Mouse (Mus musculus) limb, embryonic 14.5 days (tissue): ENCODE results near the gene Plin1. TPM values are rescaled to one million over a fixed set of nuclear protein-coding genes. Genes with fewer than 3 reads are reported as not detected.

Experiments
- ATAC-seq: fragments of 200-750 bp; cut with Nextera tagmentation; 2 replicates; pipeline ENCODE4 v1.8.0; 2017; ENCODE audit warnings: low read depth, moderate number of reproducible peaks, moderate TSS enrichment; ENCODE audit not compliant: low FRiP score
- DNase-seq: peaks from one replicate; pipeline ENCODE4 v3.0.0-alpha.2; 2015; ENCODE audit warnings: low spot score
- H3K27ac ChIP-seq: fragments of 300-500 bp; sonication (generic); replicated peaks from 2 replicates; pipeline ENCODE4 v1.5.1; 2014; ENCODE audit warnings: low read depth, mild to moderate bottlenecking, low read length, moderate library complexity, mixed read lengths
- H3K27me3 ChIP-seq: fragments of 300-500 bp; sonication (generic); 2 replicates; pipeline ENCODE4 v1.6.1; 2014; ENCODE audit warnings: low read length, mixed read lengths; ENCODE audit not compliant: control insufficient read depth, insufficient read depth
- H3K36me3 ChIP-seq: fragments of 300-500 bp; sonication (generic); 2 replicates; pipeline ENCODE4 v1.6.1; 2014; ENCODE audit warnings: mild to moderate bottlenecking, low read length, moderate library complexity, mixed read lengths; ENCODE audit not compliant: control insufficient read depth, insufficient read depth
- H3K4me1 ChIP-seq: fragments of 300-500 bp; sonication (generic); 2 replicates; pipeline ENCODE4 v1.6.1; 2014; ENCODE audit warnings: antibody characterized with exemption, low read length, mixed read lengths; ENCODE audit not compliant: control insufficient read depth, insufficient read depth
- H3K4me2 ChIP-seq: fragments of 300-500 bp; sonication (generic); replicated peaks from 2 replicates; pipeline ENCODE4 v1.6.1; 2014; ENCODE audit warnings: low read depth, mild to moderate bottlenecking, low read length, moderate library complexity; ENCODE audit not compliant: severe bottlenecking
- H3K4me3 ChIP-seq: fragments of 300-500 bp; sonication (generic); replicated peaks from 2 replicates; pipeline ENCODE4 v1.5.1; 2014; ENCODE audit warnings: low read length
- H3K9ac ChIP-seq: fragments of 300-500 bp; sonication (generic); 2 replicates; pipeline ENCODE4 v1.6.1; 2014; ENCODE audit warnings: mild to moderate bottlenecking, low read depth, low read length, moderate library complexity; ENCODE audit not compliant: severe bottlenecking
- H3K9me3 ChIP-seq: fragments of 300-500 bp; sonication (generic); 2 replicates; pipeline ENCODE4 v1.6.1; 2016; ENCODE audit warnings: low read length; ENCODE audit not compliant: control insufficient read depth
- POLR2A ChIP-seq: fragments of 200-500 bp; IDR thresholded peaks from 2 replicates; pipeline ENCODE4 v1.8.0; 2012; ENCODE audit warnings: inconsistent platforms, mild to moderate bottlenecking, moderate library complexity, borderline replicate concordance; ENCODE audit not compliant: insufficient read depth, insufficient read length; ENCODE audit errors: extremely low read depth
- WGBS: fragments of 180-500 bp; shearing (Covaris S2); extraction: QIAGEN DNeasy Blood & Tissue Kit; methylation state at CpG from one replicate; pipeline ENCODE4 v1.1.7; 2014; 5-methylcytosine and 5-hydroxymethylcytosine counted together
- polyA plus RNA-seq, 2 experiments: library from polyadenylated mRNA; depleted of rRNA in 1 of 2; stranded (reverse) in 1 of 2; unstranded in 1 of 2; fragments of >200 nt; fragmentation: Nextera tagmentation in 1 of 2; extraction: Ambion mirVana in 1 of 2; gene quantifications; 2 replicates each; pipeline versions ENCODE4 v1.2.1 to v1.2.3; 2012 to 2014

The Plin1 gene
- polyA plus RNA-seq, 2 experiments, result 0.21 TPM; not detected in 1

DNA sequence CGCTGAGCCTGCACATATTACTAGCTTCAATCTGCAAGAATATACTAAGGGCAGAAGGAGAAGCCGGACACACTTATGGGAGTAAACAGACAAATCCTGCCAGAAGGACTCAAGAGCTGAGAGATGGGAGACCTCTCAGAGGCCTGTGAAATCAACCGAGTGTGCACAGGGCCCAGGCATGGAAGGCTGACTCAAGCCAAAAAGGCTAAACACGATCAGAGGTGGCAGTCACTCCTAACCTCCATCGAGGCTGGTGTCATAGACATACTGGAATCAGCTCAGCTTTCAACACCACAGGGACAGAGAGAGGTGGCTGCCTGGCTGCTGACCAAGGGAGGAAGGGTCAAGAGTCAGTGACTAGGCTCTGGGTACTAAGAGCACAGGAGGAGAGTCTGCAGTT lies 27.5 kb downstream of the Plin1 start:
- no peak for DNase-seq
- H3K27ac ChIP-seq, result no peak overlapping the region
- WGBS, result 88% methylated on average over 5 of the region's 5 CpGs
- H3K4me2 ChIP-seq, result no peak overlapping the region
- no peaks in the 10 kb centered on the region for H3K27me3 ChIP-seq
- H3K36me3 ChIP-seq, result peaks cover 87% of the 10 kb centered on the region
- ATAC-seq, result no peak
- no peaks in the 10 kb centered on the region for H3K9me3 ChIP-seq
- H3K9ac ChIP-seq, result no peak overlapping the region
- no peaks in the 10 kb centered on the region for H3K4me1 ChIP-seq
- no peak overlapping the region for H3K4me3 ChIP-seq
- no peak for TF ChIP-seq POLR2A

DNA sequence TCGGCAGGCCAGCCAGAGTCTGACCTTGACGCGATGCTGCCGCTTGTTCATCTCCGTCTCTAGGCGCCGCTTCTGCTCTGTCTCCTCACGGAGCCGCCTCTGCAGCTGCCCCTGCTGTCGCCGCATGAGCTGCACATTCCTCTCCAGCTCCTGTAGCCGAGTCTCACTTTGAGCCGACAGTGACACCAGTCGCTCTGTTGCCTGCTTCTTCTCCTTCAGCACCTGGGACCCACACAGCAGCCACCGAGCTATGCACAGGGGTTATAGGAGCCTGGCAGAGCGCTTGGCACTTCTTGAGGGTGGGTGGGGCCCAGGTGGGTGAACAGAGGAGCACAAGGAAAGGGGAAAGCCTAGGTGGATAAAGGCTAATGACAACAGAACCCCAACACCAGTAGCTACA lies 29.9 kb downstream of the Plin1 start:
- H3K4me2 ChIP-seq, result no peak overlapping the region
- H3K9me3 ChIP-seq, result no peaks in the 10 kb centered on the region
- WGBS, result 84% methylated on average over 16 of the region's 16 CpGs
- no peaks in the 10 kb centered on the region for H3K27me3 ChIP-seq
- ATAC-seq, result no peak
- TF ChIP-seq POLR2A, result no peak
- H3K4me3 ChIP-seq, result no peak overlapping the region
- no peaks in the 10 kb centered on the region for H3K4me1 ChIP-seq
- no peak overlapping the region for H3K9ac ChIP-seq
- H3K27ac ChIP-seq, result no peak overlapping the region
- H3K36me3 ChIP-seq, result peaks cover 91% of the 10 kb centered on the region
- DNase-seq, result no peak

DNA sequence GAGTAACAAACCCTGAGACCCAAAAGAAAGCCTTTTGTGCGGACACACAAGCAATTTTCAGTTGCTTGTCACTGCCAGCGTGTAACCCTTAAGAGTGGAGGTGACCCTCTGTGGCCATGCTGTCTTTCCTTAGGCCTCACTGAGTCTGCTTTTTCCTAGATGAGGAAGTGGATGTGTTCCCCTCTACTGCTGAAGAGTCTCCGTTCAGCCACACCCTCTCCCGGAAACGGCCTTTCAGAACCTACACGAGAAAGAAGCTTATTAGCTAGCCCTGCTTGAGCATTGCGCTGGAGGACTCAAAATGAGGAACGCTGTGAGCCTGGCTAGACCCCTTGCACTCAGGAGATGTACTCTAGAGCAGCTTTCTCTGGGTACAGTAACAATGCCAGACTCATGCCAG lies 36.2 kb downstream of the Plin1 start:
- Histone ChIP-seq H3K9ac (no peak overlapping the region), H3K4me1 (no peaks in the 10 kb centered on the region), H3K9me3 (no peaks in the 10 kb centered on the region), H3K27me3 (no peaks in the 10 kb centered on the region), H3K27ac (no peak overlapping the region), H3K4me3 (no peak overlapping the region), H3K4me2 (no peak overlapping the region), H3K36me3 (peaks cover 89% of the 10 kb centered on the region)
- DNase-seq (no peak), ATAC-seq (no peak)
- TF ChIP-seq POLR2A, result no peak
- WGBS, result 84% methylated on average over 8 of the region's 8 CpGs

DNA sequence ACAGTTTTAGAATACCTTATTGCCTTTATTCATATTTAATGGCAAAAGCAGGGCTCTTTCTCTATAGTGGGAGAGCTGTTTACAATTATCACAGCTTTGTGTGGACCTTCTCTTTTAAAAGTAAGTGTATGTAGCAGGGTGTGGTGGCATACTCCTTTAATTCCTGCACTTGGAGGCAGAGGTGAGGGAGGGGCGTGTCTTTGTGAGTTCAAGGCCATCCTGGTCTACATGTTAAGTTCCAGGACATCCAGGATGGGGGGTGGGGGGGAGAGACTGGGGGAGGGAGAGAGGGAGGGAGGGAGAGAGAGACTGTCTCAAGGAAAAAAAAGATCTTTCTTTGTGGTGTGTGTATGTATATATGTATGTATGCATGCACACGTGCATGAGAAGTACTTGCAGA lies 52.5 kb downstream of the Plin1 start:
- ATAC-seq, result no peak
- Histone ChIP-seq H3K9ac (no peak overlapping the region), H3K4me2 (no peak overlapping the region), H3K4me3 (no peak overlapping the region), H3K27ac (no peak overlapping the region), H3K4me1 (no peaks in the 10 kb centered on the region), H3K36me3 (peaks cover 77% of the 10 kb centered on the region), H3K27me3 (no peaks in the 10 kb centered on the region), H3K9me3 (no peaks in the 10 kb centered on the region)
- no peak for TF ChIP-seq POLR2A
- no peak for DNase-seq
- 89% methylated on average over 2 of the region's 2 CpGs for WGBS

DNA sequence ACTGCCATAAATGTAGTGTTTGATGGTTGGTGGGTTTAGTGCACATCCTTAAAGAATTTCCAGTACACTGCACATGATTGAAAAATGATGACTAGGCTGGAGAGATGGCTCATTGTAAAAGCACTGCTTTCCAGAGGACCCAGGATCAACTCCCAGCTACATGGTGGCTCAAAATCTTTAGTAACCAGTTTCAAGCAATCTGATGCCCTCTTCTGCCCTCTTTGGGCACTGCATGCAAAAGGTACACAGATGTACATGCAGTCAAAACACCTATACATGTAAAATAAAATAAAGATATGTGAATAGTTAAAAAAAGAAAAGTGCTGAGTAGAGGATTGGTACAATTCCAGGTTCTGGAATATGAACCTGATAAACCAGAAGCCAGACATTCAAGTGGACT lies 53.5 kb downstream of the Plin1 start:
- no peak overlapping the region for H3K4me2 ChIP-seq
- H3K4me3 ChIP-seq, result no peak overlapping the region
- no peak overlapping the region for H3K27ac ChIP-seq
- H3K9ac ChIP-seq, result no peak overlapping the region
- no peaks in the 10 kb centered on the region for H3K9me3 ChIP-seq
- no peak for TF ChIP-seq POLR2A
- H3K27me3 ChIP-seq, result no peaks in the 10 kb centered on the region
- no peaks in the 10 kb centered on the region for H3K4me1 ChIP-seq
- DNase-seq (no peak), ATAC-seq (no peak)
- peaks cover 78% of the 10 kb centered on the region for H3K36me3 ChIP-seq
